Mouse (Mus musculus): ENCODE data around the gene Gm17660.
"Not testable (repeated sequence)": the region's sequence is repeated elsewhere in the genome, so short reads cannot be mapped to it uniquely, and the experiment has no call there.

Gene Gm17660

DNA sequence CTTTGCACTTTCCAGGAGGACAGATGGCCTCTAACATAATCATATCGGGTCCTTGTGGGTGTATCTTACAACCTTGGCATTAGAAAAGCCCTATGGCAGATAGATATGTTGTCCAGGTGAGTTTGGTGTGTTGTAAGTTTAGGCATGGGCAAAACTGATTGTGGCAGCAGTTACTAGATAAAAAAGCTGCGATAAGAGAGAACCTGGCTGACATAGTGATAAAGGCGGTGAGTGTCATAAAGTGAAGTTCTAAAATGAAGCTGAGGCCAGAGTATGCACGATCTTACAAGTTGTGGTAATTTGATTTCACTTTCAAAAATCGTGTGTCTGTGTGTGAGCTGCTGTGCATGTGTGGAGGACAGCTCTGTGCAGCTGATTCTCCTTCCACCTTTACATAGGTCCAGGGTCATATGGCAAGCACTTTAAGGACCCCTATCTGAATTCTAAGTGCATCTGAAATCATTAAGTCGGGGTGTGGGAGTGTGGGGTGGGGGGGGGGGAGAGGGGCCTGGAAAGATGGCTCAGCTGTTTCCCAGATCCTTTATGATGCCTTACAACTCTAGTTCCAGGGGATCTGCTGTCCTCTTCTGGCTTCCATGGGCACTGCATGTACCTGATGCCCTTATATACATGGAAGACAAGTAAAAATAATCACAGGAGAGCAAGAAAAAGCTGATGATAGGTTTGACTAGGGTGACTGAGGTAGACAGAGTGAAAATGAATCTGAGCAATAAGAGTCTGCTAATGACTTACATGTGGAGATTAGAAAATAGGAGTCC lies 38.1 kb downstream of the Gm17660 start:
- DNase-seq (ENCODE audit: low spot score) = no peak

DNA sequence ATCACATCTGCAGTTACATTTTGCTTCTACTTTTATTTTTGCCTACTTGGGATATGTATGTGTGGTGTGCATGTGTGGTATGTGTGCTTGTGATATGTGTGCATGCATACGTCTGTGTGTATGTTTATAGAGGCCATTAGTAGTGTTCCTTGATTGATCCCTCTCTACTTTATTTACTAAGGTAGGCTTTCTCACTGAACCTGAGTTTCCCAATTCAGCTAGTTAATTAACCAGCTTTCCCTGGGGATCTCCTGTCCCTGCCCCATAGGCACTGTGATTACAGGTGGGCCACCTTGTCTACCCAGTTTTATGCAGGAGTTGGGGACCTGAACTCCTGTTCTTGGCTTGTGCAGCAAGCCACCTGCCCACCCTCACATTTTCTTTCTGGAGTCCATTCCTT lies 40.7 kb downstream of the Gm17660 start:
- no peak for DNase-seq (ENCODE audit: low spot score)

DNA sequence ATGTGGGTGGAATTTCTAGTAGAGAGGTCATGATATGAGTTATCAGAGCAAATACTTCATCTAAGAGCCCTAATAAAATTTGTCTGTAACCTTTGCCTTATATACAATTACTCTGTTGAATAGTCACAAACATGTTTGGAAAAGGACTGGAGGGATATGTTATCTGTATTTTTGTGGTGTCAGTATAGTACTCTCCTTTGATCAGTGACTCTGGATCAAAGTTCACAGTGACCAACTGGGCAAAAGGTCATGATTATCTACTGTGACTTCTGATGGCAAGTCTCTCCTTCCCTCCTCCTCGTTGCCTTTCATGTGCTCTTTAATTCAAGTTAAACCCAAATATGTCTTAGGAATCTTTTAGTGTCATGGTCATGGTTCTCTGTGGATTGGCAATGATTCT lies 41.6 kb downstream of the Gm17660 start:
- no peak for DNase-seq (ENCODE audit: low spot score)

DNA sequence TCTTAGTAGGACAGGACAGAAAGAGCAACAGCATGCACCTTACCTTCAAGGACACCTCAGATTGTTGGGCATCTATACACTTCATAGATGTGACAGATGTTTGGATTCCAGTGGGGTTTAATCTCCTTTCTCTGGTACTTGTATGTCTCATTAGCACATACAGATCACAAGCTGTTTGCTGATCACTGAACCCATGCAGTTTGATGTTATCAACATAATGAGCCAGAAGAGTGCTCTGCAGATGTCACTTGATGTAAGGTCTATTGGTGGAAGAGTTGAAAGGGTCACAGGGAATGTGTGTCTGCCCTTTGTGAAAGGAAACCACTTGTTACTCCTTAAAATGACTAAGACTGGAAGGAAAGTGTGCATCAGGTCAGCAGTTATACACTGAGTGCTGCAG lies 42.3 kb downstream of the Gm17660 start:
- no peak for DNase-seq (ENCODE audit: low spot score)

DNA sequence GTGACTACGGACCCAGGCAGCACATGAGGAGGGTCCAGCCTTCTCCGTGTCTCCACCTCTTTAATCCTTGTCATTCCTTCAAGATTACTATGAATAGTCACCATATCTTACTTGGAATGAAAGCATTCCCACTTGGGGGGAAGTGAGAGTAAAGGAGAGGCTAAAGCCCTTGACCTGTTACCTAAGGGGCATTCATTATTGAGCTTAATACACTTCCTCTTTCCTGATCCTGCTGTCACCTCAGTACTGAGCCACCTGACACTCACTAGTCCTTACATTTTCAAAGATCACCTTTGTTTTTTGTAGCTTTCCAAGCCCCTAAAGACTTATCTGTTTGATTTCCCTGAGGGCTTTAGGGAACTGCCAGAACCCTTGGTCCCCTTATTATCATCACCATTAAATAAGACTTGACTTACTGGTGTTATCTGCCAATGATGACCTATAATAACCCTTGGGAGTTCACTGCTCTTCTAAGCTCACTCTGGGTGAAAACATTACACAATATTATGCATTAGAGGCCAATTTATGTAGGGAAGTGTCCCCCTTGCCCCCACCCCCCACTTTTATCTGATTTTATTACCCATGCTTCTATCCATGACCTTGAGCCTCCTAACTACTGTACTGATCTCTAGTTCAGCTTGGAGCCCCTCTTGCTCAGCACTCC lies 44.8 kb downstream of the Gm17660 start:
- DNase-seq (ENCODE audit: low spot score) = no peak

DNA sequence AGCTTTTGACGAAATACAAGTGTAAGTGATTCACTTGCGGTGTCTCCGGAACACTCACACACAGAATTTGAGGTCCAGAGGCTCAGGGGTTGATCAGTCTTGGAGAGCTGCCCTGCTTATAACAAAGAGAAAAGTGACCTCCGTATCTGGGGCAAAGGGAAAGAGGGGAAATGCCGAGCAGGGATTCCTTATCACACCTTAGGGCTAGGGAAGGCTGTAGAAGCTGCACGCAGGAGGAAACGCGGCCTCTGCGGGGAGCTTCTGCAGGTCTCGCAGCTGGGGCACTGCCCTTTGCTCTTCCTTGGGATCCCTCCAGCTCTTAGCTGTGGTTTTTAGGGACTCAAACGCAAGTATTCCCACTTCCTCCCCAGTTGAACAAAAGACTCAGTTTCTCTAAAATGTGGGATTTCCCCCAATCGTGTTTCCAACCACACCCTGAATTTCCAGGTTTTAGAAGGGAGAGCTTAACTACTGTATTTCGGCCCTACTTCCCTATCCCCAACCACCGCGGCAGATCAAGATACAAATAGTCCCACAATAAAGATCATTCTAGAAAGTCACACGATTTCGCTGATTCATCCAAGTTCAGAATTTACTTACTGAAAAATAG lies 52.1 kb downstream of the Gm17660 start:
- no peak for DNase-seq (ENCODE audit: low spot score)

DNA sequence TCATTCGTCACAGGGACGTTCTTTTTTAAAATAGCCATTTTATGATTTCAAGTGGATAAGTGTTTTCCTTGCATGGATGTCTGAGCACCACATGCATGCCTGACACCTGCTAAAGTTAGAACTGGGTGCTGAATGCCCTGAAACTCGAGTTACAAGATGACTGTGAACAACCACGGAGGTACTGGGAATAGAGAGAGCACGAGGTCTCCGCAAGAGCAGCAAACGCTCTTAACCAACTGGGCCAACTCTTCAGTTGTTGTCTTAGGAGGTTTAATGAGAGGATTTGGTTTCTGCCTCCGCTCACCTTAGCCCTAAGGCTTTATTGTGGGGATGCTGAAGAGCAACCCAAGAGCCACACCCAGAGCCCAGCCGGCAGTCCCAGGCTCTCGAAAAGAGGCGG lies 52.6 kb downstream of the Gm17660 start:
- no peak for DNase-seq (ENCODE audit: low spot score)

DNA sequence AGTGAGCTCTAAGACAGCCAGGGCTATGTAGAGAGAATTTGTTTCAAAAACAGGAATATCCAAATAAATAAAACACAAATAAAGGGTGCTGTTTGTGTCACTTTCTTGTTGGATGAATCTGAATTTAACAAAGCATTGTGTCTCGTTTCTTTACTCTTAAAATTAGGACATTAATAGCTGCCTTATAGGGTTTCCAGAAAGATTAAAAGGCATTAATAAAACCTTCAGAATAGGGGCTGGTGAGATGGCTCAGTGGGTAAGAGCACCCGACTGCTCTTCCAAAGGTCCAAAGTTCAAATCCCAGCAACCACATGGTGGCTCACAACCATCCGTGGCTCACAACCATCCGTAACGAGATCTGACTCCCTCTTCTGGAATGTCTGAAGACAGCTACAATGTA lies 53.2 kb downstream of the Gm17660 start:
- DNase-seq (ENCODE audit: low spot score) = not testable (repeated sequence)

DNA sequence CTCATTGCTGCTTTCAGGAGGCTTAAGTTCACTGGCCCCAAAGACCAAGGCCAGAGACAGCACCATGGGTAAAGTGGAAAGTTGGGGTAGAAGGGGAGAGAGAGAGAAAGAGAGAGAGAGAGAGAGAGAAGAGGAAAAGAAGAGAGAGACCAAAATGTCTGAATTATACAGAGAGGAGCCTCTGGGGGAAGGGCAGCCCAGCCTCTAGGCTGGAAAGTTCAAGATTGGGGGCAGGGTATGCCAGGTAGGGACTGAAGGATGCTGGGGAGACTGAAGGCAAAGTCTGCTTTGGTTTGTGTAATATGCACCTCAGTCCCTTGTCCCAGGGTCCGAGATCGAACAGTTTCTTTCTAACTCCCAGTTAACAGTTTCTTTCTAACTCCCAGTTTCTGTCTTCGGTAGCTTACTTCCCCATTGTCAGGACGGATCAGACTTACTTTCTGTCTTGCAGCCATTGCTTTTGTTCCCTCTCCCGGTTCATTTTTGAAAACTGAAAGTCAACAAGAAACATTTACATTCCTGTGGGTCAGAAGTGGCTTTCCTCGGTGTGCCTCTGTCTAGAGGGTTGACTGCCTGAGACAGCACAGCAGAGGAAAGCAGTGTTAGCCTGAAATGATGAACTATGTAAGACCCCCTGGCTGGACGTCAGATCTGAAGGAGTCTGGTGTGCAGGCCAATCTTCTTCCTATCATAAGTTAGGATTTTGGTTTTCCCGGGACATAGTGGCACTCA lies 54.0 kb downstream of the Gm17660 start:
- no peak for DNase-seq (ENCODE audit: low spot score)

DNA sequence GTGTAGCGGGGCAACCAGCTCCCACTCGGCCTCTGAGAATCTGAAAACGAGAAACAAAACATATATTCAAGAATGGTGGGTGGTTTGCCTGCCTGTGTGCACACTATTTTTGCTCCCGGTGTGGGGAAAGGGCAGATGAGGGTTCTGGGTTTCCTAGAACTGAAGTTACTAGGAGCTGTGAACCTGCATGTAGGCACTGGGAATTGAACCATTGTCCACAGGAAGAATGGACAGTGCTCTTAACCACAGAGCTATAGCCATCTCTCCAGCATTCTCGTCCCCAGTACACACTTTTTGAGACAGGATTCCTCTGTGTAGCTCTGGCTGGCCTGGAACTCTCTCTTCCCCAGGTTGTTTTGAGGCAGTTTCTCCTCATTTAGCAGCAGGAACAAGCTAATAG lies 54.9 kb downstream of the Gm17660 start:
- DNase-seq (ENCODE audit: low spot score) = no peak

DNA sequence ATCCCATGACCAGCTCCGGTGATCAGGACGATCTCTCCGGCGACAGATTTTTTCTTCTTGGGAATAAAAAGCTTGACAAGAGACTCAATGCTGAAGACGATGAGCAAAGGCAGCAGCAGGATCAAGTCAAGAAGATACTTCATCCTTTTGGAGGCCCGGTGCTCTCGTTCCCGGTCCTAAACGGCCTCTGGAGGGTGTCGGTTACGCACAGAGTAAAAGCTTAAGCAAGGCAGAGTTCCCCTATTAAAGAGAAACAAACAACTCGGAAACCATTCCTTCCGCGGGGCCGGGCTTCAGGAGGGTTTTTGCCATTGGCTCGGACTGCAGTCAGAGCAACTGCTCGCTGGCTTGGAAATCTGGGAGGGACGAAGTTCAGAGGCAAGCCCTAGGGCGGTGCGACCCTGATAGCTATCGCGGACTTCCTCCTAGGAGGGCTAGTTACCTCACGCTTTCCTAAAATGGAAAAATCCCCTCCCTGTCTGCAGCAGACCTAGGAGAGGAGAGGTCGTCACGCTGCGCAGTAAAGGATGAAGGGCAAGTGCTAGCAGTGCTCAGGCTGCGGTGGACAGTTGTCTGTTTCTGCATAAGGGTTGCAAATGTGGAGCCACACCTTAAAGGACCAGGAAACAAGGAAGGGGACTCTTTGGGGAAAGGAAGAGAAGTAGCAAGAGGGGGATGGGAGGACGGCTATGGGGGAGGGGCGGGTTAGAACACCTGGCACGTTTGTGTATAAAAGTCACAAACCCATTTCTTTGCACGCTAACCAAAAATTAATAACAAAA lies 55.6 kb downstream of the Gm17660 start, which contains the start of gene Hsd17b11:
TSS of gene Hsd17b11 (minus strand) at position 323 of the 782 bp plus-strand sequence.
- DNase-seq (ENCODE audit: low spot score) = peak; percentile 48
